Mouse (Mus musculus) liver, embryonic 11.5 days (tissue): Measurements from ENCODE around the gene Bcl2. TPM values are rescaled to one million over a fixed set of nuclear protein-coding genes. Genes with fewer than 3 reads are reported as not detected.
"Not testable (repeated sequence)": the region's sequence is repeated elsewhere in the genome, so short reads cannot be mapped to it uniquely, and the experiment has no call there.

Experiments used
- ATAC-seq: fragments of 200-750 bp; cut with Nextera tagmentation; replicated peaks from 2 replicates; pipeline ENCODE4 v1.8.0; 2017; ENCODE audit warnings: moderate number of reproducible peaks, mild to moderate bottlenecking, moderate TSS enrichment, moderate library complexity; ENCODE audit not compliant: low FRiP score
- DNase-seq: peaks from one replicate; pipeline ENCODE4 v3.0.0-alpha.2; 2017; ENCODE audit warnings: low spot score
- H3K27ac ChIP-seq: fragments of 300-500 bp; sonication (generic); 2 replicates; pipeline ENCODE4 v1.5.1; 2014; ENCODE audit warnings: mild to moderate bottlenecking, low read depth, low read length, control low read depth
- H3K27me3 ChIP-seq: fragments of 300-500 bp; sonication (generic); replicated peaks from 2 replicates; pipeline ENCODE4 v1.6.1; 2014; ENCODE audit warnings: low read length, mixed read lengths; ENCODE audit not compliant: control insufficient read depth, insufficient read depth
- H3K36me3 ChIP-seq: fragments of 300-500 bp; sonication (generic); 2 replicates; pipeline ENCODE4 v1.6.1; 2014; ENCODE audit warnings: mild to moderate bottlenecking, low read length, moderate library complexity, mixed read lengths; ENCODE audit not compliant: control insufficient read depth, insufficient read depth
- H3K4me1 ChIP-seq: fragments of 300-500 bp; sonication (generic); replicated peaks from 2 replicates; pipeline ENCODE4 v1.6.1; 2014; ENCODE audit warnings: low read length, mixed read lengths; ENCODE audit not compliant: control insufficient read depth, insufficient read depth
- H3K4me2 ChIP-seq: fragments of 300-500 bp; sonication (generic); 2 replicates; pipeline ENCODE4 v1.6.1; 2014; ENCODE audit warnings: mild to moderate bottlenecking, control low read depth, moderate library complexity
- H3K4me3 ChIP-seq: fragments of 300-500 bp; sonication (generic); 2 replicates; pipeline ENCODE4 v1.5.1; 2014; ENCODE audit warnings: low read depth, low read length, control low read depth
- H3K9ac ChIP-seq: fragments of 300-500 bp; sonication (generic); 2 replicates; pipeline ENCODE4 v1.6.1; 2014; ENCODE audit warnings: low read depth, low read length, control low read depth
- H3K9me3 ChIP-seq: fragments of 300-500 bp; sonication (generic); 2 replicates; pipeline ENCODE4 v1.6.1; 2016; ENCODE audit warnings: low read length, inconsistent platforms, mixed read lengths; ENCODE audit not compliant: control insufficient read depth
- WGBS: fragments of 180-500 bp; shearing (Covaris S2); extraction: QIAGEN DNeasy Blood & Tissue Kit; methylation state at CpG from one replicate; pipeline ENCODE4 v1.1.7; 2014; 5-methylcytosine and 5-hydroxymethylcytosine counted together
- polyA plus RNA-seq: library from polyadenylated mRNA; unstranded; fragments of >200 nt; fragmentation: Nextera tagmentation; extraction: Ambion mirVana; gene quantifications from 2 replicates; pipeline ENCODE4 v1.2.1, GENCODE M21; 2014

Gene Bcl2
- polyA plus RNA-seq, 1 experiment from 2014 or later, result 2.8 TPM

- no peaks in the 10 kb centered on the region for H3K9me3 ChIP-seq
- no peak overlapping the region for H3K27ac ChIP-seq
- 47% methylated on average over 5 of the region's 5 CpGs for WGBS
- no peak for DNase-seq
- no peak overlapping the region for H3K9ac ChIP-seq
- H3K27me3 ChIP-seq, result no peaks in the 10 kb centered on the region
- no peaks in the 10 kb centered on the region for H3K4me1 ChIP-seq
- no peak overlapping the region for H3K4me2 ChIP-seq
- no peak for ATAC-seq
- no peak overlapping the region for H3K4me3 ChIP-seq
- no peaks in the 10 kb centered on the region for H3K36me3 ChIP-seq
These were observed 171.3 kb downstream of the Bcl2 start for GRCm38 (mm10) chr1:106542731-106543130.

- no peaks in the 10 kb centered on the region for H3K27me3 ChIP-seq
- H3K27ac ChIP-seq, result no peak overlapping the region
- ATAC-seq (no peak), DNase-seq (no peak)
- H3K9ac ChIP-seq, result no peak overlapping the region
- H3K4me2 ChIP-seq, result no peak overlapping the region
- H3K9me3 ChIP-seq, result no peaks in the 10 kb centered on the region
- H3K4me3 ChIP-seq, result no peak overlapping the region
- H3K36me3 ChIP-seq, result no peaks in the 10 kb centered on the region
- H3K4me1 ChIP-seq, result no peaks in the 10 kb centered on the region
- WGBS, result 88% methylated on average over 8 of the region's 8 CpGs
These were observed 172.2 kb downstream of the Bcl2 start for GRCm38 (mm10) chr1:106541851-106542250.

GRCm38 (mm10) chr1:106540130-106540529 lies 173.9 kb downstream of the Bcl2 start:
- H3K27ac ChIP-seq, result no peak overlapping the region
- H3K36me3 ChIP-seq, result no peaks in the 10 kb centered on the region
- H3K9ac ChIP-seq, result no peak overlapping the region
- H3K9me3 ChIP-seq, result no peaks in the 10 kb centered on the region
- H3K4me2 ChIP-seq, result no peak overlapping the region
- no peak for ATAC-seq
- 65% methylated on average over 3 of the region's 3 CpGs for WGBS
- no peak overlapping the region for H3K4me3 ChIP-seq
- no peak for DNase-seq
- no peaks in the 10 kb centered on the region for H3K27me3 ChIP-seq
- H3K4me1 ChIP-seq, result no peaks in the 10 kb centered on the region

- Histone ChIP-seq H3K9ac (no peak overlapping the region), H3K27me3 (no peaks in the 10 kb centered on the region), H3K36me3 (no peaks in the 10 kb centered on the region), H3K9me3 (no peaks in the 10 kb centered on the region), H3K4me1 (no peaks in the 10 kb centered on the region), H3K4me2 (no peak overlapping the region), H3K27ac (no peak overlapping the region), H3K4me3 (no peak overlapping the region)
- ATAC-seq (no peak), DNase-seq (no peak)
- WGBS, result 84% methylated on average over 1 of the region's 1 CpGs
These were observed 175.0 kb downstream of the Bcl2 start for GRCm38 (mm10) chr1:106539029-106539428.

- H3K36me3 ChIP-seq, H3K4me1 ChIP-seq, H3K4me3 ChIP-seq, ATAC-seq, H3K4me2 ChIP-seq, H3K9ac ChIP-seq, H3K27me3 ChIP-seq, H3K27ac ChIP-seq, DNase-seq, H3K9me3 ChIP-seq: not testable (repeated sequence)
- 78% methylated on average over 3 of the region's 3 CpGs for WGBS
These were observed 179.2 kb downstream of the Bcl2 start for GRCm38 (mm10) chr1:106534835-106535234.

GRCm38 (mm10) chr1:106529570-106529969 lies 184.5 kb downstream of the Bcl2 start:
- WGBS, result 86% methylated on average over 9 of the region's 9 CpGs
- H3K9ac ChIP-seq, result no peak overlapping the region

GRCm38 (mm10) chr1:106527537-106527936 lies 186.5 kb downstream of the Bcl2 start:
- no peak overlapping the region for H3K4me3 ChIP-seq
- no peak overlapping the region for H3K27ac ChIP-seq
- H3K9me3 ChIP-seq, result no peaks in the 10 kb centered on the region
- H3K4me2 ChIP-seq, result no peak overlapping the region
- H3K27me3 ChIP-seq, result no peaks in the 10 kb centered on the region
- H3K4me1 ChIP-seq, result no peaks in the 10 kb centered on the region
- no peak overlapping the region for H3K9ac ChIP-seq
- H3K36me3 ChIP-seq, result no peaks in the 10 kb centered on the region
- ATAC-seq (no peak), DNase-seq (no peak)
- WGBS, result 72% methylated on average over 1 of the region's 1 CpGs

More at GRCm38 (mm10) chr1:106529570-106529969, 184.5 kb downstream of the Bcl2 start:
- no peak overlapping the region for H3K4me3 ChIP-seq
- no peak overlapping the region for H3K4me2 ChIP-seq
- ATAC-seq, result no peak
- H3K27me3 ChIP-seq, result no peaks in the 10 kb centered on the region
- DNase-seq, result no peak
- H3K36me3 ChIP-seq, result no peaks in the 10 kb centered on the region
- no peak overlapping the region for H3K27ac ChIP-seq
- no peaks in the 10 kb centered on the region for H3K4me1 ChIP-seq
- no peaks in the 10 kb centered on the region for H3K9me3 ChIP-seq

- Histone ChIP-seq H3K9me3 (no peaks in the 10 kb centered on the region), H3K4me3 (no peak overlapping the region), H3K9ac (no peak overlapping the region), H3K27ac (no peak overlapping the region), H3K4me1 (no peaks in the 10 kb centered on the region), H3K27me3 (no peaks in the 10 kb centered on the region), H3K4me2 (no peak overlapping the region), H3K36me3 (no peaks in the 10 kb centered on the region)
- DNase-seq (no peak), ATAC-seq (no peak)
- 83% methylated on average over 7 of the region's 7 CpGs for WGBS
These were observed 187.3 kb downstream of the Bcl2 start for GRCm38 (mm10) chr1:106526751-106527150.

GRCm38 (mm10) chr1:106526112-106526511 lies 188.0 kb downstream of the Bcl2 start:
- H3K4me2 ChIP-seq, result no peak overlapping the region
- no peak overlapping the region for H3K4me3 ChIP-seq
- WGBS, result 77% methylated on average over 3 of the region's 3 CpGs
- no peaks in the 10 kb centered on the region for H3K9me3 ChIP-seq
- no peak for DNase-seq
- no peak overlapping the region for H3K27ac ChIP-seq
- H3K4me1 ChIP-seq, result no peaks in the 10 kb centered on the region
- no peaks in the 10 kb centered on the region for H3K36me3 ChIP-seq
- ATAC-seq, result no peak
- no peak overlapping the region for H3K9ac ChIP-seq
- no peaks in the 10 kb centered on the region for H3K27me3 ChIP-seq
